Mouse (Mus musculus): Measurements from ENCODE around the gene Vsig1.
A peak's percentile ranks its signal among the peaks of the same experiment; 100 is the strongest.

The Vsig1 gene

DNA sequence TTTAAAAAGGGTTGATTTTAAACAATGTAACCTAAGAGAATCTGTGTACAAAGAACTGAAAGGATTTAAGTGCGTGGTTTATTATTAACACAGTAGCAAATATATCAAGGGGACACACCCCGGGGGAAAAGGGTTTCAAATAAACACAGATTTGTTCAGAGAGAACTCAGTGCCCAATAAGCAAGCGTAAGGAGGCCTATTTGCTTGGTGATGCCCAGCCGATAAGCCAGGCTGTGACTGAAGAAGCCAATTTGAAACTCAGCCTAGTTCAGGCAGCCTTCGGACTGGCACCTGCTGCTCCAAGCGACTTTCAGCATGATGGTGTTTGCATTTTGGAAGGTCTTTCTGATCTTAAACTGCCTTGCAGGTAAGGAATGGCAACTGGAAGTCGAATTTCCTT is at the start of gene Vsig1:
Gene Vsig1 (plus strand): TSS at position 249 of the 400 bp plus-strand sequence.
- DNase-seq: no peak

DNA sequence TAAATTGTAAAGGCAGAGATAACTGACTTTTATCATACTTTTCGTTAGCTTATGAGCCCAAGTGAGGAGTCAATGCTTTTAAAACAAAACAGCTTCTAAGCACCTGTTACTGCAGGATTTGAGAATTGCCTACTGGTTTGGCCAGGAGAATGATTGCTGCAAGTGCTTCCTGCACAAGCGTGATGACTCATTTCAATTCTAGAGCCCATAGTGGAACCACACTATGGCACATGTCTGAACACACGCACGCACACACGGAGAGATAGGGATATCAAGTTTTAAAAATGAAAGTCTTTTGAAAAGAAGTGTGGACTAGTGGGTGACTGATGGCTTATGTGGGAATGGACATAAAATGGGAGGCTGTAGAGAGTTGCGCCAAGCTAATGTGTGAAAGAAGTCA is 44.6 kb upstream of the Vsig1 start:
- no peak for DNase-seq

DNA sequence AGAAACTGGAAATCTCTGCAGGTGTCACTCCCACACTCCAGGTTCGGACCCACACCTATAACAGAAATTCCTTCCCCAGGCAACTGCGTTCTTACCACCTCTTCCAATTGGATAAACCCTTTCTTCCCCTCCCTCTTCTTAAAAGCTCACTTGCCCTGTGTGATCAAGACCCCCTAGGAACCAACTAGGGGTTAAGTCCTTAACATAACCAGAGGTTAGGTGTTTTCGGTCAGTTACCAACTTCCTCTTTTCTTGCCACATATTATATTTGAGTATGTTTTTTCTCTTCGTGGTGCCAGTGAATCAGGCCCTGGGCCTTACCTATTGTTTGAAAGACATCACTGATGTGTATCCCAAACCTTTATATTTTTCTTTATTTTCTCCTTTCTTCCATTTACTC is 44.0 kb upstream of the Vsig1 start:
- no peak for DNase-seq

DNA sequence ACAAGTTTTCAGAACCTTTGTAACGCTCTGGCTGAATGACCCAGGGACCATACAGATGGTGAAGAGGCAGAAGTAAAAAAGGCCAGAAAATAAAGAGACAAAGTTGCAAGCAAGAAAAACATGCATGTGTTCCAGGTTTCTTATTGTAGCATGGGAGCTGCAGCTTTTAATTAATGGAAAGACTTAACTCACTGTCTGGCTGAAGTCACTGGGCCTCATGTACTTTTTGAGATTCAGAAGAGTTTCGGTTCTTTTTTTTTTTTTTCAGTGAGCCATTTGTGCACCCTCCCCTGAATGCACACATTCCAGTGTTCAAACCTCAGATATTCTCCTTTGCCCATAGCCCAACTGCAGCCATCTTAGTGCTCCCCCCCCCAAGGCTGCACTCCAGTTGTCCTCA is 20.2 kb upstream of the Vsig1 start:
- no peak for DNase-seq

DNA sequence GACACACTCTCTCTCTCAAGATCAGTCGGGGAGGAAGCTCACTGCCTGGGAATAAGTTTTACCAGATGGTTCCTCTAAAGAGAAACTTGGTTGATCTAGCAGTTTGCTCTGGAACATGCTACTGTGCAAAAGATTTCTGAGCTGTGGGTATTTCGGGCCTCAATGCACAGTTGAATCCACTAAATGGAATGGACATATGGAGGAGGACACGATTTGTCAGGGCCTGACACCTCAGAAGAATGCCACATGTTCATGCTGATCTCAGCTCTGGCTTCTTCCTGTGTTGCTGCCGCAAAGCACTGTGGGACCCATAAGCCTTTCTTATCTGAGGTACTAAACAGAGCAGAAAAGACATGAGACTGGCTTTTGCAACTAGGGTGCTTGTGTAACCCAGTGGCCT is 15.6 kb upstream of the Vsig1 start:
- no peak for DNase-seq

DNA sequence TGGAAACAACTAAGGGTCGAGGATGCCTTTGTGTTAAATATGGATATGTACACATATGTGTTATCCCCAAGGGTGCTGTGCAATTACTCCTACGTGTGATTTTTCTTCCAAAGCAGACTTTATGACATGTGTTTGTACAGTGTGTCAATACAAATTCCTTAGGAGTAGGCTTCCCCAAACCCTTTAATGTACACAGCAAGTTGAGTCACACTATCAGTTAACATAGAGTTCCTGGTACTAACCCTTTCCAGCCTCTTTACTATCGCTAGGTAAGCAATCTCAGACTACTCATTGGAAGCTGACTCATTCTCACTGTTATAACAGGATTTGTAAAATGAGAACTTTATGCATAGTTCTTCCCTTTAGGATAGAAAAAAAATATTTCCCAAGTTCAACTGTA is 3.9 kb upstream of the Vsig1 start:
- DNase-seq: no peak

DNA sequence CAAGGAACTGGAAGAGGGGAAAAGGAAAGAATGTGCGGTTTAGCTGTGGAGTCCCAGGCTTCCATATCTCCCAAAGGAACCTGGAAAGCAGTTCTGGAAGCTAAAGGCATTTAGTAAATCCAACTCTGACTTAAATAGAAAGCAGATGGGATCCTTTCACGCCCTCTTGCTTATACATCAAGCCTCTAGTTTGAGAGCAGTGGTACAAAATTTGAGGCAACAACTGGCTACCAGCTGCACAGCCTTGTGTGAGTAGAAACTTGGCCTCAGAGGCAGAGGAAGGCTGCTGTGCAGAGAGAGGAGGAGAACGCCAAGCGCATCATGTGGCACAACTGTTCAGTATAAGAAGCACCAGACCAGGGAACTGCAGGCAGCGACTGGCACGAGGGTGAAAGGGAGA is 13.9 kb downstream of the Vsig1 start:
- DNase-seq: no peak

DNA sequence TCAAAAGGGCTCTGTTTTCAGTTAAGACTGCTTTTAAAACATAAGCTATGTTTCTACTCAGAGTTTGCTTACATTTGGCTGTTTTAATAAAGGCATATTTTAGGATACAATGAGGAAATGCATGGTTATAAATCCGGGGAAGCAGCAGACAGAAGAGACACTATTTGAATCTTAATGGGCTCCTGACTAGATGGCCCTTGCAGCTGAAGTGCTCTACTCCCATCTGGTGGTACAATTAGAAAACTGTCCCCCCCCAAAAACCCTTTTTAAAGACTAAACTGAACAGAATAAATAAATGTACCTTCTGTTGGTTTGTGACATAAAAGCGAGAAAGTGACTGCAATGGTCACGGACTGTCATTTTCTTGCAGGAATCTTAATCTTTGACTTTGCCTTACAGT is 24.7 kb downstream of the Vsig1 start:
- DNase-seq: no peak

DNA sequence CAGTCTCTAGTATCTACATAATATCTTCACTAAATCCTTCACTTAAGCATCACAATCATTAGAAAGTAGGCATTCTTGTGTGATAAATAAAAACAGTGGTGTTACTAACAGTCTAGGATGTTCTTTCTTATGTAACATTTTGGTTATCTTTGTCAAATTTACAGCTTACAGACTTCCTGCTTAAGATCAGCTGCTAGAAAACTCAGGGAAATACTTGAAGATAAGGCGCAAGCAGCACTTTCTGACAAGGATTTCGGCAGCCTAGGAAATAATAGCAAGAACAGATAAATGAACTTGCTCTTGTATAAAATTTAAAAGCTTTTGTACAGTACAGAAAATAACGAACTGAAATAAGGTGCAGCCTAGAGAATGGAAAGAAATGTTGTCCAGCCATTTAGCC is 25.9 kb downstream of the Vsig1 start:
- no peak for DNase-seq

DNA sequence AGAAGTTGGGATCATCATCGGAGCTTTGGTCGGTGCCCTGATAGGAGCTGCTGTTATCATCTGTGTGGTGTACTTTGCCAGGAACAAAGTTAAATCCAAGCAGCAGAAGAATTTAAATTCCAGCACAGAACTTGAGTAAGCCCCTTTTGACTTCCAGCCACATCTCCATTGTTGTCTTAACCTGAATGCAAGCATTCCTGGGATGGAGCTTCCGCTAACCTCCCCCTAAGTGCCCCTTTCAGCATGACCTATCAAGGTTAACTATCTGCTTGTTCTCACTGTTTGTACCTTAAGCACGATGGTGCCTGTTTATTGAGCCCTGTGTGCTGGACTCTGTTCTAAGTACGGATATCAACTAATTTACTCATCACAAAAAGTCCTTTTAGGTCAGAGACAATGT is 28.9 kb downstream of the Vsig1 start:
- DNase-seq: no peak

DNA sequence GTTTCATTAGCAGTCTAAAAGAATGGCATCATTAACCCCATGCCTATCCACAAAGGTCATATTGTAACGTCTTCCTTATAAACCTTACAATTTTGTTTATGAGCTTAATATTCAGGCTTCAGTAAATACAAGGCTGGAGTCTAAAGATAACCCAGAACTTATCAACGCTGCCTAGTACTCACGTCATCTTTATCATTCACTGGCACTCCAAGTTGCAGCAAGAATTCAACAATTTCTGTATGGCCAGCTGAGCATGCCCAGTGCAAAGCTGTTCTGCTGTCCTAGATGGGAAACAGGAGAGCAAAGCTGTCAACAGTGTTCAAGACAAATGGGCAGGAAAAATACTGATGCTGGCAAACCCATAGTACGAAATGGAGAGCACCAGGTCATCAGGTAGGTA is 46.2 kb downstream of the Vsig1 start:
- no peak for DNase-seq

DNA sequence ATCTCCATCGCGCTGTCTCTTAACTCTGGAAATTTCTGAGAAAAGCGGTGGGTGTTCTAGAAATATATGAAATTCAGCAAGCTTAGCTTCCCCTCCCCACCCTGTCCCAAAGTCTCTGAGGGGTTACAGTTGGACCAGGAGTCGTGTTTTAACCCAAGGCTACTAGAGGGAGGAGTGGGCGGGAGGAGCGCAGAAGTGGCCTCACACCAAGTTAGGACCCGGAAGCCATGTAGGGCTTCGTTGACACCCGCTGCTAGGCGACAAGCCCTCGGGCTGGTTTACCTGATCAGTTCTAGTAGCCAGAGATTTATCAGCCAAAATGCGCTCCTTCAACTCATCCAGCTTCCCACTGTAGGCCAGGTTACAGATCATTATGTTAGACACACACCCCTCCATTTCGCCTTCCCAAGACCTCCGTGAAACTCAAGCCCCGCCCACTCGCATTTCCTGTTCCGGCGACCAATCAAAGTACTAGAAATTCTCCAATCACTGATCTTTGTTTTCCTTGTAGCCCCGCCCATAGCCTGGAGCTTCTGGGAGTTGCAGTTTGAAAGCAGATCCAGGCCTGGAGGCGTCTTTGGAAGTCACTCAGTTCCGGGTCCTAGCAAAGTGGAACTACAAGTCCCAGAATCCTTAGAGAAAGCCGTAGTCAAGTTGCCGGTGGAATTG is 49.0 kb downstream of the Vsig1 start, which contains the start of the genes Psmd10 and Atg4a:
Gene Psmd10 (minus strand): TSS at position 457 of the 669 bp plus-strand sequence.
Gene Atg4a (plus strand): TSS at position 636 of the 669 bp plus-strand sequence.
- DNase-seq: peak; percentile 86 to 88

DNA sequence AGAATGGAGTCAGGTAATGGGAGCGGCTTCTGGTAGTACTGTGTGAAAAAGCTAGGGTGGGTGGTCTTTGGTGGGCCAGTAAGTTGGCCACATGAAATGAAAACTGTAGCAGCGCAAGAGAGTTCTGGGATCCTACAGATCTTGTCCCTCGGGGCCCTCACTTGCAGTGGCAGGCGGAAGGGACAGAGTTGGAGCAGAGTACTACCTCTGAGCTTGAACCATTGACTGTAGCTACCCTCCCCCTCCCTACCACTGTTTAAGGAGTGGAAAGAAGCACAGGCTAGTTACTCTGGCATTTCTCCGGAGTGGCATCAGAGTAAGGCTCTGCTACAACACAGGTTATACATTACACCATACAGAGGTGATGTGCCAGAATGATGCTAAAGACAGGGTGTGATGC is 49.6 kb downstream of the Vsig1 start:
- DNase-seq: no peak

DNA sequence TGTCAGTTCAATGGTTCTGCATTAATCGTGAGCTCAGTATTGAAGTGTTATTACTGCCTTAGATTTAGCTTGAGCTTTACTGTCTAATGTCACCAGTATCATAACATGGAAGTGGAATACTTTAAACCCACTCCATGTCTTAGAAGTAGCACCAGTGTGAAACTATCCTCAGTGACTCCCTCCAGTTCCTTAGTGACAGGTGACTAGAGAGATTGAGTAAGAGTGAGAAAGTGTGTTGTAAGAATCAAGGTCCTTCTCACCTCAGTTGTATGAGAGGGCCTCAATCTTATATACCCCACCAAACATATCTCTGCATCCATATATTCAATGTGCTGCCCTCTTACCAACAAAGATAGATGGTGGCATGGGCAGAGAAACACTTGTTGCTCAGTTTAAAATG is 71.5 kb downstream of the Vsig1 start:
- DNase-seq: no peak

DNA sequence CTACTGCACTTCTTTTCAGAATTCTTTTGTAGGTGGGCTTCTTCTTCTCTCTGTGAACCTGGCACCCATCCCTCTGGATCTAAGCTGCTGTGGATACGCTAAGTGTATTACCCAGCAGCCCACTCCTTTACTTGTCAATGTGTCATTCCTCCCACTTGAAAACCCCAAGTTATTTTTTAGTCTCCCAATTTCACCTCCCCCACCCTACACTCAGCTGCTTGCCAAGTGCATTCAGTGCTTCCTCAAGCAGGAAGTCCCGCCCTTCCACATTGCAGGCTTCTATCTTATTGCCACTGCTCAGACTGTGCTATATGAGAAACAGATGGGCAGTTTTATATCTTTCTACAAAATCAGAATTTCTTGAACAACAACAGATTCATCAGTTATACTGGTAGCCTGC is 72.1 kb downstream of the Vsig1 start:
- DNase-seq: no peak

DNA sequence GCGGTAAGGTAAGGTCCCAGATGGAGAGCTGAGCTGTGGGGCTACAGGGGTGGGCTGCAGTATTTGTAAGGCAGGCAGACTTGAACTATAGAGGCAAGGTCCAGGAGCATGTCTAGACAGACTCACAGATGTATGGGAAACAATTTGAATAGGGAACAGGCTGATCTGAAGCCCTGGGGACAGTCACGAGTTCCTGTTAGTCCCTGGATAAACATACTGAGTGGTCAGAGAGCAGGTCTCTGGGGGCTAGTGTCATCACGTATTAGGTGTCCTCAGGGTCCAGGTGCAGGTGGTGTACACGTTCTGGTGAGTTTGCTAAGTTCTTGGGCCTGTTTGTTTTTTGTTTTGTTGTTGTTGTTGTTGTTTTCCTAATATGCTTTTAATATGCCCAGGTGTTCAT is 72.8 kb downstream of the Vsig1 start:
- DNase-seq: no peak

DNA sequence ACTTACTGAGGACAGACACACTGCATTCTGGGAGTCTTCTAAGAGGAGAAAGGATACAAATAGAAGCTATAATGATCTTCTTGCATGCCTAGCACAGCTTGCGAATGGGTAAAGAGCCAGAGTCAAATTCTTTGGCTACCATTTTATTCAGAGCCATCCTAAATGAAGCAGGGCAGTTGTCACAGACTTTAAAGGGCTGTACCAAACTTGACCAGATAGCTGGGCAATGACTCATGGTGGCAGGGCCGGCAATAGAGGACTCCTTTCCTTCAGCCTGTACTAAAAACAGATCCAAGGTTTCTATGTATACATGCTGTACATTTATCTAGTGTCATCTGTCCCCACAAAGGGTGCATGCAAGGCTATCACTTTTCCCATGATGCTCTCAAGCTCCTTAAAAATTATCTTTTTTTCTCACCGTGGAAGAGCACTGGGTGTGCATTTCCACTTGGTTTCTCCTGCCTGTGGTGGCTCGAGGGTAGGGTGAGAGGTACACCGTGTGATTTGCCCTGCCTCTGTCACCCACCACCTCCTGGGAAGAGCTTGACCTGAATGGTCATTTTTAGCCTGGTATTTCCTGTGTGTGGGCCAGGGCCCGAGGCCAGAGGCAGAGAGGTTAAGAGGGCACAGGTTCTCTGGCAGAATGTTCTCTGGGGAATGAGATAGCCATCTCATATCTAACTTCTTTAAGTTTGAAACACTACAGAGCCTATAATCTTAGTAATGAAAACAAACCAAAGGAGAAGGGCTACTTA is 76.0 kb downstream of the Vsig1 start:
- DNase-seq: no peak

DNA sequence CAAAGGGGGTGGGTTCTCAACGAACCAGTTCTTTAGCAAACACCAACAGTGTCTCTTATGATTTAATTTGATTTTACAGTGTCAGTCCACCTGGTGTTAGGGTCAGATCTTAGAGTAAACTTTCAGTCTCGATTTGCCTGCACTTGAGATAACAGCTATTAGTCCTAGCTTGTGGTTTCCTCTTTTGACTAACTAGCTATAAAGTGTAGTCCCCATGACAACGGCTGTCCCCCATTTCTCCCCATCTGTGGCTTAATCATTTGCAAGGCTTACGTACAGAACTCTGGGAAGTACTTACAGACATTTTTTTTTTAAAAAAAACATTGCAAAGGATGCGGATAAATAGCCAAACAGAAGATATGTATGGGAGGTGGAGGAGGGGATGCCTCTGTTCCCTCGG is 77.4 kb downstream of the Vsig1 start:
- no peak for DNase-seq

DNA sequence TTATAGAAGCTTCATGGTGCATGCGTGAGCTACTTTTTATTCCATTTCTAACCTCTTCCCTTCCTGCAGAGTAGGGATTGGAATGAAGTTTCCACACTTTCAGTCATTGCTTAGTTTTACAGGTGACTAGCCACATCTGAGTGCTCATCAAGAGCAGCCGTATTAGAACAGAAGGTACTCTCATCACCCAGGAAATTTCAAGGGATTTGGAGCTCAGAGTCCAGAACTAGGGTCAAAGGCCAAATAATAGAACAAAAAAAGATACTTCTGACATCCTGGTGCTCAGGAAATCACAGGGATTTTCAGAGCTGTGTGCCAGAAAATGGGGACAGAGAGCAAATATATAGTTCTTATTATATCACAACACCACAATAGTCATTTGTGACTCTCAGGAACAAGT is 77.8 kb downstream of the Vsig1 start:
- DNase-seq: no peak

Data from cerebellum, postnatal 36 days (tissue).